Mouse (Mus musculus) embryonic facial prominence, embryonic 11.5 days (tissue): ENCODE results near the gene Bap1. TPM values are rescaled to one million over a fixed set of nuclear protein-coding genes. Genes with fewer than 3 reads are reported as not detected.

Source experiments
- ATAC-seq: fragments of 200-750 bp; cut with Nextera tagmentation; replicated peaks from 2 replicates; pipeline ENCODE4 v1.8.0; 2017; ENCODE audit warnings: low read depth; ENCODE audit not compliant: insufficient number of reproducible peaks, low FRiP score, low TSS enrichment
- DNase-seq: peaks from one replicate; pipeline ENCODE4 v3.0.0-alpha.2; 2015; ENCODE audit warnings: low spot score
- H3K27ac ChIP-seq: fragments of 300-500 bp; sonication (generic); replicated peaks from 2 replicates; pipeline ENCODE4 v1.5.1; 2014; ENCODE audit warnings: mild to moderate bottlenecking, low read depth, low read length, control low read depth
- H3K27me3 ChIP-seq: fragments of 300-500 bp; sonication (generic); 2 replicates; pipeline ENCODE4 v1.6.1; 2014; ENCODE audit warnings: mild to moderate bottlenecking, low read length, moderate library complexity, mixed read lengths; ENCODE audit not compliant: control insufficient read depth, insufficient read depth
- H3K36me3 ChIP-seq: fragments of 300-500 bp; sonication (generic); replicated peaks from 2 replicates; pipeline ENCODE4 v1.6.1; 2014; ENCODE audit warnings: low read depth, mild to moderate bottlenecking, low read length, moderate library complexity, mixed read lengths; ENCODE audit not compliant: control insufficient read depth, insufficient read depth
- H3K4me1 ChIP-seq: fragments of 300-500 bp; sonication (generic); 2 replicates; pipeline ENCODE4 v1.6.1; 2014; ENCODE audit warnings: low read length, mixed read lengths; ENCODE audit not compliant: control insufficient read depth, insufficient read depth
- H3K4me2 ChIP-seq: fragments of 300-500 bp; sonication (generic); 2 replicates; pipeline ENCODE4 v1.6.1; 2014; ENCODE audit warnings: low read depth, mild to moderate bottlenecking, control low read depth, low read length, moderate library complexity
- H3K4me3 ChIP-seq: fragments of 300-500 bp; sonication (generic); 2 replicates; pipeline ENCODE4 v1.5.1; 2014; ENCODE audit warnings: low read depth, low read length, control low read depth
- H3K9ac ChIP-seq: fragments of 300-500 bp; sonication (generic); replicated peaks from 2 replicates; pipeline ENCODE4 v1.6.1; 2014; ENCODE audit warnings: mild to moderate bottlenecking, control low read depth, low read length
- H3K9me3 ChIP-seq: fragments of 300-500 bp; sonication (generic); replicated peaks from 2 replicates; pipeline ENCODE4 v1.6.1; 2016; ENCODE audit warnings: mild to moderate bottlenecking, low read length, inconsistent platforms, mixed read lengths; ENCODE audit not compliant: control insufficient read depth
- WGBS: fragments of 180-500 bp; shearing (Covaris S2); extraction: QIAGEN DNeasy Blood & Tissue Kit; methylation state at CpG from one replicate; pipeline ENCODE4 v1.1.7; 2014; 5-methylcytosine and 5-hydroxymethylcytosine counted together
- polyA plus RNA-seq: library from polyadenylated mRNA; unstranded; fragments of >200 nt; fragmentation: Nextera tagmentation; extraction: Ambion mirVana; gene quantifications from 2 replicates; pipeline ENCODE4 v1.2.1, GENCODE M21; 2014

The Bap1 gene
- polyA plus RNA-seq, result 82.9 and 85.1 TPM in 2 replicates

DNA sequence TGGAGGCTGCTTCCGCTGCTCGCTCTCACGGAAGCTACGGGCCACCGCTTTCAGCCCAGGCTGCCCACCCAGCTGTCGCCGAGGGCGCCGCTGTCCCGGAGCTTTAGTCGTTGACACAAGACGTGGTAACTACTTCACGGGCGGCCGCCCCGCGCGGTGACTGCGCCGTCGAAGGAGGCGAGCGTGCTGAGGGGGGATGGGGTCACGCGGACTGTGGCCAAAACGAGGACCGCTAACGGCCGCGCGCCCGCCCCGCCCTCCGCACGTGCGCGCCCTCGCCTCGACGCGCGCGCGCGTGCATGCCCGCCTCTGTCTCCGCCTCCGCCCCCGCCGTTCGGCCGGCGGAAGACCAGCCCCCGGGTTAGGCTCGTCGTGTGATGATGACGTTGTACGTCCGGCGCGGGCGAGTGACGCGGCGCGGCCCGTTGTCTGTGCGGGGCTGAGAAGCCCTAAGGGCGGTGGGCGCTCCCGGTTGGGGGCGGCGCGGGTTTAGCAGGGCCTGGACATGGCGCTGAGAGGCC lies at the start of gene Bap1, which contains the start of gene Phf7:
Gene Bap1 (plus strand): TSS at position 367 of the 521 bp plus-strand sequence.
Gene Phf7 (minus strand): TSS at position 234 of the 521 bp plus-strand sequence.
- Histone ChIP-seq H3K4me1 (no peaks in the 10 kb centered on the region), H3K4me3 (peak within 1 kb of the TSS; percentile 97), H3K27ac (peak within 1 kb of the TSS; percentile 73; the same call in 1 of the 2 replicates), H3K9me3 (no peaks in the 10 kb centered on the region), H3K27me3 (no peaks in the 10 kb centered on the region), H3K36me3 (peaks cover 11% of the 10 kb centered on the region), H3K9ac (peak within 1 kb of the TSS; percentile 94), H3K4me2 (peak within 1 kb of the TSS; percentile 78)
- under 1% methylated on average over 73 of the region's 75 CpGs for WGBS
- DNase-seq, result peak; percentile 97
- ATAC-seq, result peak; percentile 87

- 81% methylated on average over 4 of the region's 4 CpGs for WGBS
- peaks cover 4% of the 10 kb centered on the region; the same call in 1 of the 2 replicates for H3K4me1 ChIP-seq
- ATAC-seq, result no peak
- H3K4me3 ChIP-seq, result peak overlapping the region; percentile 74
- peak; percentile 21 for DNase-seq
- H3K27ac ChIP-seq, result 0 out of 2 replicates have a peak overlapping the region, but pooled peaks have one; percentile 68
- no peaks in the 10 kb centered on the region for H3K27me3 ChIP-seq
- peak overlapping the region; percentile 93 for H3K9ac ChIP-seq
- H3K36me3 ChIP-seq, result peaks cover 19% of the 10 kb centered on the region
- peak overlapping the region; percentile 87 for H3K4me2 ChIP-seq
- no peaks in the 10 kb centered on the region for H3K9me3 ChIP-seq
Observed at GRCm38 (mm10) chr14:31204844-31205243, 46.4 kb upstream of the Bap1 start.

DNA sequence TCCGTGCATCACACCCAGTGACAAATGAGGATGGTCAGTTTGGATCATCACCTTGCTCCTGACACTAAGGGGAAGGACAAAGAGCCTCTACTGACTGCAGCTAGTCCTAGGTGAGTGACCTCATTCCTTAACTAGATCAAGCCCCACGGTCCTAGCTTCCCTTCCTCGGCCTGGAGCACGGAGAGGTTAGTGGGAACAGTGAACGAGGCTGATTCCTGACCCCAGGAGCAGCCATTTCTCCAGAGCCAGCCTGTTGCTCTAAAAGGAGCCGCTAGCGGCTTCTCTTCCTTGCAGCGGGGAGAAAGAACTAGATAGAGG lies 46.0 kb upstream of the Bap1 start:
- DNase-seq, result no peak
- 27% methylated on average over 8 of the region's 8 CpGs for WGBS

GRCm38 (mm10) chr14:31205562-31206467 lies 45.4 kb upstream of the Bap1 start:
- DNase-seq (peak; percentile 65), ATAC-seq (peak; percentile 67)
- WGBS, result 2% methylated on average over 38 of the region's 39 CpGs
- Histone ChIP-seq H3K27me3 (no peaks in the 10 kb centered on the region), H3K27ac (peak overlapping the region; percentile 68), H3K4me3 (peak overlapping the region; percentile 74), H3K4me1 (peaks cover 4% of the 10 kb centered on the region; the same call in 1 of the 2 replicates), H3K4me2 (peak overlapping the region; percentile 87), H3K9ac (peak overlapping the region; percentile 93), H3K36me3 (peaks cover 18% of the 10 kb centered on the region), H3K9me3 (no peaks in the 10 kb centered on the region)

More for the DNA sequence above, 46.0 kb upstream of the Bap1 start:
- H3K4me2 ChIP-seq, result peak overlapping the region; percentile 87
- peaks cover 18% of the 10 kb centered on the region for H3K36me3 ChIP-seq
- peak overlapping the region; percentile 74 for H3K4me3 ChIP-seq
- no peak for ATAC-seq
- H3K9ac ChIP-seq, result peak overlapping the region; percentile 93
- no peaks in the 10 kb centered on the region for H3K9me3 ChIP-seq
- H3K27me3 ChIP-seq, result no peaks in the 10 kb centered on the region
- H3K4me1 ChIP-seq, result peaks cover 4% of the 10 kb centered on the region; the same call in 1 of the 2 replicates
- H3K27ac ChIP-seq, result peak overlapping the region; percentile 68

DNA sequence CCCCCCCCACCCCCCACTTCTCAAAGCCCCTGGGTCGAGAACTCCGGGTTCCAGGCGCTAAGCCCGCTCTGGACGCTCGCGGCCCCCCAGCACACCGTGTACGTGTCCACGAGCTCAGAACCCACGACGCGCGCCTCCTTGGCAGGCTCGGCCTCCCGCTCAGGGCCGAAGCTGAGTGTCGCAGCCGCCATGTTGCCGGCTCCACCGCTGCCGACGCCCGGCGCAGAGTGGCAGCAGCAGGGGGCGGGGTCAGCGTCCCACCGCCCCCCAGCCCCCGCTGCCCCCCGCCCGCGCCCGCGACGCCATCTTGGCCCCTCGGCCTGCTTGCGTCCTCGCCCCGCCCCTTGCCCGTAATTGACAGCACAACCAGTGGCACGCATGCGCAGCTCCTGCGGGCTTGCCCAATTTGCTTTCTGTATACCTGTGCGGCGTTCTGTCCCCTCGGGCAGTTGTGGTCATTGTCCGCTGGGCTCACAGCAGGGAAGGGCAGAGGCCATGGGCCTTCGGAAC lies 44.7 kb upstream of the Bap1 start:
- H3K36me3 ChIP-seq, result peaks cover 15% of the 10 kb centered on the region
- H3K9ac ChIP-seq, result peak overlapping the region; percentile 93
- peak; percentile 60 for ATAC-seq
- H3K4me2 ChIP-seq, result peak overlapping the region; percentile 87
- WGBS, result under 1% methylated on average over 48 of the region's 48 CpGs
- peak overlapping the region; percentile 63 for H3K27ac ChIP-seq
- H3K27me3 ChIP-seq, result no peaks in the 10 kb centered on the region
- H3K9me3 ChIP-seq, result no peaks in the 10 kb centered on the region
- peak overlapping the region; percentile 74 for H3K4me3 ChIP-seq
- DNase-seq, result peak; percentile 96
- H3K4me1 ChIP-seq, result peaks cover 4% of the 10 kb centered on the region; the same call in 1 of the 2 replicates

DNA sequence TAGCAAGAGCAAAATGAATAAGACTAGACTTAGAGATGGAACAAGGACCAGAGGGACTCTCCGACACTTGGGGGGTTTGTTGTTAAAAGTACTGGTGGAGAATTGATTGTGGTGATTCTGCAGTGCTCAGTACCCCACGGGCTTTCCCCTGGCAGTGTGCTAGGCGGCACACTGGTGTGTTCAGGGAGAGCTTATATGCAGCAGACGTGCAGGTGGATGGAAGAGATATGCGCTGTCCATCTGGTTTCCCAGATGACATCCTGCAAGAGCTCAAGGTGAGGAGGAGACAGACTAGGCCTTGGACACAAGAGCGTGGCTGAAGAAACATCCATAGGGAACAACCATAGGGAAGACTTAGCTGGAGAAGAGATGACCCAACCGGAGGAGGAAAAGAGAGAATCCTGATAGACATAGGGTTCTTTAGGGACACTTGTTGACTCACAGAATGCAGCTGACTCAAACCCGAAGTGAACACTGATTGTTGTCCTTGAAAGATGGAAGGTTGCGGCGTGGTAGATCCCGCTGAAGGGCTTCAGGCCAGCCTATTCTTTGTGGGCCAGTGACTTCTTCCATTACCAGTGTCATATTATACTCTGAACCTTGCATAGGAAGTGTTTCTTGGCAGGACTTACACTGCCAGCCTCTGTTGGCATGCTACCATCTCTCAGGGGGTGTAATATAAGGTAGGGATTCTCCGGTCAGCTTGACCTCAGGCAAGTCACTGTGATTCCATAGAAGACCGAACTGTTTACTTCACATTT lies 44.0 kb upstream of the Bap1 start:
- Histone ChIP-seq H3K9ac (peak overlapping the region; percentile 58), H3K4me1 (peaks cover 4% of the 10 kb centered on the region; the same call in 1 of the 2 replicates), H3K9me3 (no peaks in the 10 kb centered on the region), H3K27ac (no peak overlapping the region), H3K4me2 (peak overlapping the region; percentile 85), H3K4me3 (peak overlapping the region; percentile 74), H3K27me3 (no peaks in the 10 kb centered on the region), H3K36me3 (peaks cover 10% of the 10 kb centered on the region)
- DNase-seq, result no peak
- WGBS, result 79% methylated on average over 13 of the region's 13 CpGs
- ATAC-seq, result peak; percentile 24; the same call in 1 of the 2 replicates

DNA sequence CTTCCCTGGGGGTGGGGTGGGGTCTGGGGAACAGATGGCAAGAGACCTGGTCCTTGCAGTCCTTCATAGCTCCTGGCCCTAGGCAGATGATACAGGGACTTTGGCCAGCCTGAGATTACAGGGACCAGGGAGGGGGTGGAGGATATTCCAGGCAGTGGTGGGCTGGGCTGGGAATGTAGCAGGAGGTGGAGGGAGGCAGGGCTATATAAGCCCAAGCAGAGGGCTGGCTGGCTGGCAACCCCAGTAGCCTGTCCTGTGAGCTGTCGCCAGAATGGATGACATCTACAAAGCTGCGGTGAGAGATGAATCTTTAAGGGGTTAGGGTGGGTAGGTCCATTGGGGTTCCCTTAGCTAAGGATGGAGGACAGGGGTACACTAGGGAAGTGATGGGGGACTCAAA lies 43.2 kb upstream of the Bap1 start, which contains the start of gene Tnnc1:
Gene Tnnc1 (plus strand): TSS at position 229 of the 400 bp plus-strand sequence.
- H3K27me3 ChIP-seq, result no peaks in the 10 kb centered on the region

More for the DNA sequence above, 43.2 kb upstream of the Bap1 start, which contains the start of gene Tnnc1:
- no peak for DNase-seq
- 76% methylated on average over 2 of the region's 2 CpGs for WGBS
- Histone ChIP-seq H3K27ac (no peak within 1 kb of the TSS), H3K9me3 (no peaks in the 10 kb centered on the region), H3K4me2 (no peak within 1 kb of the TSS; the same call in 1 of the 2 replicates), H3K4me1 (peaks cover 4% of the 10 kb centered on the region; the same call in 1 of the 2 replicates), H3K9ac (peak within 1 kb of the TSS; percentile 58), H3K4me3 (no peak within 1 kb of the TSS), H3K36me3 (peaks cover 4% of the 10 kb centered on the region)
- ATAC-seq, result no peak
